Mouse (Mus musculus) bone marrow macrophage, adult 2 months (primary cell): ENCODE data around the gene Tnfaip8l1.

ENCODE experiments used
- CTCF ChIP-seq: IDR thresholded peaks from 2 replicates; pipeline ENCODE4 v1.5.1; 2012; ENCODE audit warnings: low read depth, mild to moderate bottlenecking, low read length, moderate library complexity
- POLR2A ChIP-seq: IDR thresholded peaks from 2 replicates; pipeline ENCODE4 v1.6.1; 2012; ENCODE audit warnings: mild to moderate bottlenecking, low read depth, low read length, borderline replicate concordance

DNA sequence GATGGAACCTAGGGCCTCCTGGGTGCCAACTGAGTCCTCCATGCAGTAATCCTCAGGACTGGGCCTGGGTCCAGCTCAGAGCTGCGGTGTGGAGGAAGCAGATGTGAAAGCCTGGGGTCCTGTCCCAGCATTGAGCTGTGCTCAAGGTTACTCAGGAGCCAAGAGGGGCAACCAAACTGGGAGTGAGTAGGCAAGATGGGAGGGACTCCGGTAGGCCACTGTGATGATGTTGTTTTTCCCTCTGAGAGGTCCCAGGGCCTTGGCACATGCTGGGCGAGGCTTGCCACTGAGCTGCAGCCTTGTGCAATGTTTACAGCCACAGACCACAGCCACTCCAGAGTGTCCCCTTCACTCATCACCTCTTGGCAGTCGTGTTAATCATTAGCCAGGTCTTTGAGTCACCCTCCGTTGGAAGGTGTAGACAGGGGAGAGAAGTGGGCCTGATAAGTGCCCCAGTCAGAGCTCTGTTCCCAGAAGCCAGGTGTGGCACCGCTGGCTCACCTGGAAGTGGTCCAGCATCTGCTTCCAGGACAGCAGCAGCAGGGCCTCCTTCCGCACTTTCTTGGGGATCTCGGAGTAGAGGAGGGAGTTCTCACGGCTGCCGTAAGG lies 44.1 kb downstream of the Tnfaip8l1 start:
- no peak for TF ChIP-seq CTCF
- TF ChIP-seq POLR2A: no peak
